Mouse (Mus musculus): Measurements from ENCODE around the gene Lgr4. TPM values are rescaled to one million over a fixed set of nuclear protein-coding genes. Genes with fewer than 3 reads are reported as not detected.
"Not testable (repeated sequence)": the region's sequence is repeated elsewhere in the genome, so short reads cannot be mapped to it uniquely, and the experiment has no call there.

The Lgr4 gene
- 0.02 TPM in 1 of 2 replicates, not detected in the other for polyA plus RNA-seq (2012; ENCODE audit: insufficient read depth, low replicate concordance)

- no peak for TF ChIP-seq GATA1 (IDR thresholded peaks at IDR 0.05; ENCODE audit: borderline replicate concordance, low read length)
- no peak for TF ChIP-seq FLI1 (IDR thresholded peaks at IDR 0.05; ENCODE audit: low read length)
- Histone ChIP-seq H3K27me3 (replicated peaks) (peaks cover 39% of the 10 kb centered on the region), H3K9me3 (no peaks in the 10 kb centered on the region), H3K4me1 (peaks cover 28% of the 10 kb centered on the region), H3K36me3 (replicated peaks; ENCODE audit: low read length) (no peaks in the 10 kb centered on the region), H3K4me3 (replicated peaks) (peak within 1 kb of the TSS; percentile 93)
Observed at GRCm38 (mm10) chr2:109917496-109918413, at the start of gene Lgr4. Lgr4 (plus strand) TSS chr2:109917647.

- not testable (repeated sequence) for H3K4me1 ChIP-seq; H3K27me3 ChIP-seq (replicated peaks); H3K4me3 ChIP-seq (replicated peaks); H3K36me3 ChIP-seq (replicated peaks; ENCODE audit: low read length); H3K9me3 ChIP-seq
Observed at GRCm38 (mm10) chr2:109879429-109879828, 38.0 kb upstream of the Lgr4 start.

GRCm38 (mm10) chr2:109881111-109881510 is 36.3 kb upstream of the Lgr4 start:
- Histone ChIP-seq H3K9me3 (peaks cover 5% of the 10 kb centered on the region), H3K36me3 (replicated peaks; ENCODE audit: low read length) (no peaks in the 10 kb centered on the region), H3K4me1 (no peaks in the 10 kb centered on the region), H3K4me3 (replicated peaks) (no peak overlapping the region), H3K27me3 (replicated peaks) (no peaks in the 10 kb centered on the region)
- TF ChIP-seq FLI1 (IDR thresholded peaks at IDR 0.05; ENCODE audit: low read length) = no peak
- no peak for TF ChIP-seq GATA1 (IDR thresholded peaks at IDR 0.05; ENCODE audit: borderline replicate concordance, low read length)

GRCm38 (mm10) chr2:109881625-109882024 is 35.8 kb upstream of the Lgr4 start:
- Histone ChIP-seq H3K27me3 (replicated peaks) (peaks cover 2% of the 10 kb centered on the region), H3K4me3 (replicated peaks) (no peak overlapping the region), H3K9me3 (peaks cover 5% of the 10 kb centered on the region), H3K4me1 (no peaks in the 10 kb centered on the region), H3K36me3 (replicated peaks; ENCODE audit: low read length) (no peaks in the 10 kb centered on the region)
- TF ChIP-seq FLI1 (IDR thresholded peaks at IDR 0.05; ENCODE audit: low read length) (no peak), GATA1 (IDR thresholded peaks at IDR 0.05; ENCODE audit: borderline replicate concordance, low read length) (no peak)

GRCm38 (mm10) chr2:109884106-109884505 is 33.3 kb upstream of the Lgr4 start:
- Histone ChIP-seq H3K9me3 (peaks cover 10% of the 10 kb centered on the region), H3K27me3 (replicated peaks) (peaks cover 3% of the 10 kb centered on the region), H3K4me3 (replicated peaks) (no peak overlapping the region), H3K4me1 (no peaks in the 10 kb centered on the region), H3K36me3 (replicated peaks; ENCODE audit: low read length) (no peaks in the 10 kb centered on the region)
- no peak for TF ChIP-seq FLI1 (IDR thresholded peaks at IDR 0.05; ENCODE audit: low read length)
- no peak for TF ChIP-seq GATA1 (IDR thresholded peaks at IDR 0.05; ENCODE audit: borderline replicate concordance, low read length)

- no peaks in the 10 kb centered on the region for H3K4me1 ChIP-seq
Observed at GRCm38 (mm10) chr2:109884507-109884906, 32.9 kb upstream of the Lgr4 start.

GRCm38 (mm10) chr2:109890068-109890467 is 27.4 kb upstream of the Lgr4 start:
- TF ChIP-seq FLI1 (IDR thresholded peaks at IDR 0.05; ENCODE audit: low read length) (no peak), GATA1 (IDR thresholded peaks at IDR 0.05; ENCODE audit: borderline replicate concordance, low read length) (no peak)
- H3K4me3 ChIP-seq (replicated peaks) = peak overlapping the region; percentile 99

More at GRCm38 (mm10) chr2:109884507-109884906, 32.9 kb upstream of the Lgr4 start:
- peaks cover 3% of the 10 kb centered on the region for H3K27me3 ChIP-seq (replicated peaks)
- H3K4me3 ChIP-seq (replicated peaks) = no peak overlapping the region
- peaks cover 11% of the 10 kb centered on the region for H3K9me3 ChIP-seq
- TF ChIP-seq GATA1 (IDR thresholded peaks at IDR 0.05; ENCODE audit: borderline replicate concordance, low read length) (no peak), FLI1 (IDR thresholded peaks at IDR 0.05; ENCODE audit: low read length) (no peak)
- H3K36me3 ChIP-seq (replicated peaks; ENCODE audit: low read length) = no peaks in the 10 kb centered on the region

GRCm38 (mm10) chr2:109890597-109890996 is 26.9 kb upstream of the Lgr4 start, which contains the start of gene Lin7c:
Lin7c (plus strand) TSS chr2:109890853.
- peaks cover 6% of the 10 kb centered on the region; the same call in 1 of the 2 replicates for H3K9me3 ChIP-seq
- peaks cover 15% of the 10 kb centered on the region for H3K36me3 ChIP-seq (replicated peaks; ENCODE audit: low read length)
- peaks cover 22% of the 10 kb centered on the region for H3K4me1 ChIP-seq
- peak within 1 kb of the TSS; percentile 99 for H3K4me3 ChIP-seq (replicated peaks)
- no peak for TF ChIP-seq GATA1 (IDR thresholded peaks at IDR 0.05; ENCODE audit: borderline replicate concordance, low read length)
- no peak for TF ChIP-seq FLI1 (IDR thresholded peaks at IDR 0.05; ENCODE audit: low read length)
- peaks cover 3% of the 10 kb centered on the region for H3K27me3 ChIP-seq (replicated peaks)

More at GRCm38 (mm10) chr2:109890068-109890467, 27.4 kb upstream of the Lgr4 start:
- Histone ChIP-seq H3K36me3 (replicated peaks; ENCODE audit: low read length) (peaks cover 10% of the 10 kb centered on the region), H3K27me3 (replicated peaks) (peaks cover 3% of the 10 kb centered on the region), H3K4me1 (peaks cover 20% of the 10 kb centered on the region), H3K9me3 (peaks cover 6% of the 10 kb centered on the region; the same call in 1 of the 2 replicates)

GRCm38 (mm10) chr2:109891031-109891430 is 26.4 kb upstream of the Lgr4 start:
- H3K36me3 ChIP-seq (replicated peaks; ENCODE audit: low read length) = peaks cover 20% of the 10 kb centered on the region
- H3K9me3 ChIP-seq = peaks cover 6% of the 10 kb centered on the region; the same call in 1 of the 2 replicates
- TF ChIP-seq GATA1 (IDR thresholded peaks at IDR 0.05; ENCODE audit: borderline replicate concordance, low read length) (no peak), FLI1 (IDR thresholded peaks at IDR 0.05; ENCODE audit: low read length) (no peak)
- peak overlapping the region; percentile 99 for H3K4me3 ChIP-seq (replicated peaks)
- H3K4me1 ChIP-seq = peaks cover 22% of the 10 kb centered on the region
- peaks cover 3% of the 10 kb centered on the region for H3K27me3 ChIP-seq (replicated peaks)

GRCm38 (mm10) chr2:109891471-109891870 is 26.0 kb upstream of the Lgr4 start:
- Histone ChIP-seq H3K27me3 (replicated peaks) (peaks cover 2% of the 10 kb centered on the region), H3K36me3 (replicated peaks; ENCODE audit: low read length) (peaks cover 24% of the 10 kb centered on the region), H3K4me1 (peaks cover 22% of the 10 kb centered on the region), H3K9me3 (peaks cover 6% of the 10 kb centered on the region; the same call in 1 of the 2 replicates), H3K4me3 (replicated peaks) (peak overlapping the region; percentile 99)
- TF ChIP-seq GATA1 (IDR thresholded peaks at IDR 0.05; ENCODE audit: borderline replicate concordance, low read length) = no peak
- no peak for TF ChIP-seq FLI1 (IDR thresholded peaks at IDR 0.05; ENCODE audit: low read length)

All from megakaryocyte, embryonic 14.5 days (primary cell).